Mouse (Mus musculus): ENCODE results near the gene Pbx1. TPM values are rescaled to one million over a fixed set of nuclear protein-coding genes. Genes with fewer than 3 reads are reported as not detected.

Gene Pbx1
- polyA plus RNA-seq, 1 experiment: 9.1 TPM

GRCm38 (mm10) chr1:168318899-168319469, 113.1 kb downstream of the Pbx1 start:
- Histone ChIP-seq H3K36me3 (ENCODE audit: control insufficient read depth, insufficient read depth, low read length) (no peaks in the 10 kb centered on the region), H3K27me3 (ENCODE audit: control insufficient read depth, insufficient read depth, low read length) (no peaks in the 10 kb centered on the region), H3K4me1 (ENCODE audit: control insufficient read depth, insufficient read depth, low read length) (no peaks in the 10 kb centered on the region), H3K4me3 (ENCODE audit: control insufficient read depth, low read depth, low read length) (no peak overlapping the region), H3K27ac (ENCODE audit: control insufficient read depth, insufficient read depth, low read depth, low read length) (no peak overlapping the region)
- TF ChIP-seq POLR2A (IDR thresholded peaks at IDR 0.05; ENCODE audit: control insufficient read depth, low read depth, low read length) (no peak), CTCF (IDR thresholded peaks at IDR 0.05; ENCODE audit: control insufficient read depth, insufficient read depth, insufficient replicate concordance, low read depth, low read length) (no peak)

GRCm38 (mm10) chr1:168313772-168314171, 118.3 kb downstream of the Pbx1 start:
- no peaks in the 10 kb centered on the region for H3K36me3 ChIP-seq (ENCODE audit: control insufficient read depth, insufficient read depth, low read length)
- H3K4me3 ChIP-seq (ENCODE audit: control insufficient read depth, low read depth, low read length): no peak overlapping the region
- TF ChIP-seq POLR2A (IDR thresholded peaks at IDR 0.05; ENCODE audit: control insufficient read depth, low read depth, low read length) (no peak), CTCF (IDR thresholded peaks at IDR 0.05; ENCODE audit: control insufficient read depth, insufficient read depth, insufficient replicate concordance, low read depth, low read length) (no peak)

GRCm38 (mm10) chr1:168312710-168313447, 119.2 kb downstream of the Pbx1 start:
- Histone ChIP-seq H3K36me3 (ENCODE audit: control insufficient read depth, insufficient read depth, low read length) (no peaks in the 10 kb centered on the region), H3K27me3 (ENCODE audit: control insufficient read depth, insufficient read depth, low read length) (no peaks in the 10 kb centered on the region), H3K4me3 (ENCODE audit: control insufficient read depth, low read depth, low read length) (no peak overlapping the region), H3K4me1 (ENCODE audit: control insufficient read depth, insufficient read depth, low read length) (no peaks in the 10 kb centered on the region), H3K27ac (ENCODE audit: control insufficient read depth, insufficient read depth, low read depth, low read length) (no peak overlapping the region)
- TF ChIP-seq CTCF (IDR thresholded peaks at IDR 0.05; ENCODE audit: control insufficient read depth, insufficient read depth, insufficient replicate concordance, low read depth, low read length): no peak
- no peak for TF ChIP-seq POLR2A (IDR thresholded peaks at IDR 0.05; ENCODE audit: control insufficient read depth, low read depth, low read length)

More at GRCm38 (mm10) chr1:168313772-168314171, 118.3 kb downstream of the Pbx1 start:
- Histone ChIP-seq H3K27me3 (ENCODE audit: control insufficient read depth, insufficient read depth, low read length) (no peaks in the 10 kb centered on the region), H3K4me1 (ENCODE audit: control insufficient read depth, insufficient read depth, low read length) (no peaks in the 10 kb centered on the region), H3K27ac (ENCODE audit: control insufficient read depth, insufficient read depth, low read depth, low read length) (no peak overlapping the region)

GRCm38 (mm10) chr1:168309101-168309521, 123.0 kb downstream of the Pbx1 start:
- Histone ChIP-seq H3K27ac (ENCODE audit: control insufficient read depth, insufficient read depth, low read depth, low read length) (no peak overlapping the region), H3K27me3 (ENCODE audit: control insufficient read depth, insufficient read depth, low read length) (no peaks in the 10 kb centered on the region), H3K4me3 (ENCODE audit: control insufficient read depth, low read depth, low read length) (no peak overlapping the region), H3K4me1 (ENCODE audit: control insufficient read depth, insufficient read depth, low read length) (no peaks in the 10 kb centered on the region), H3K36me3 (ENCODE audit: control insufficient read depth, insufficient read depth, low read length) (no peaks in the 10 kb centered on the region)
- TF ChIP-seq CTCF (IDR thresholded peaks at IDR 0.05; ENCODE audit: control insufficient read depth, insufficient read depth, insufficient replicate concordance, low read depth, low read length) (no peak), POLR2A (IDR thresholded peaks at IDR 0.05; ENCODE audit: control insufficient read depth, low read depth, low read length) (no peak)

- no peaks in the 10 kb centered on the region for H3K36me3 ChIP-seq (ENCODE audit: control insufficient read depth, insufficient read depth, low read length)
- no peaks in the 10 kb centered on the region for H3K27me3 ChIP-seq (ENCODE audit: control insufficient read depth, insufficient read depth, low read length)
- no peak overlapping the region for H3K4me3 ChIP-seq (ENCODE audit: control insufficient read depth, low read depth, low read length)
- no peak overlapping the region for H3K27ac ChIP-seq (ENCODE audit: control insufficient read depth, insufficient read depth, low read depth, low read length)
- TF ChIP-seq CTCF (IDR thresholded peaks at IDR 0.05; ENCODE audit: control insufficient read depth, insufficient read depth, insufficient replicate concordance, low read depth, low read length) (no peak), POLR2A (IDR thresholded peaks at IDR 0.05; ENCODE audit: control insufficient read depth, low read depth, low read length) (no peak)
- no peaks in the 10 kb centered on the region for H3K4me1 ChIP-seq (ENCODE audit: control insufficient read depth, insufficient read depth, low read length)
Measured at GRCm38 (mm10) chr1:168307275-168308182, 124.5 kb downstream of the Pbx1 start.

- TF ChIP-seq POLR2A (IDR thresholded peaks at IDR 0.05; ENCODE audit: control insufficient read depth, low read depth, low read length): no peak
- TF ChIP-seq CTCF (IDR thresholded peaks at IDR 0.05; ENCODE audit: control insufficient read depth, insufficient read depth, insufficient replicate concordance, low read depth, low read length): no peak
- H3K4me1 ChIP-seq (ENCODE audit: control insufficient read depth, insufficient read depth, low read length): no peaks in the 10 kb centered on the region
- no peaks in the 10 kb centered on the region for H3K36me3 ChIP-seq (ENCODE audit: control insufficient read depth, insufficient read depth, low read length)
Measured at GRCm38 (mm10) chr1:168300505-168300904, 131.6 kb downstream of the Pbx1 start.

GRCm38 (mm10) chr1:168299928-168300365, 132.1 kb downstream of the Pbx1 start:
- no peaks in the 10 kb centered on the region for H3K4me1 ChIP-seq (ENCODE audit: control insufficient read depth, insufficient read depth, low read length)
- H3K36me3 ChIP-seq (ENCODE audit: control insufficient read depth, insufficient read depth, low read length): no peaks in the 10 kb centered on the region
- H3K27me3 ChIP-seq (ENCODE audit: control insufficient read depth, insufficient read depth, low read length): no peaks in the 10 kb centered on the region
- no peak overlapping the region for H3K4me3 ChIP-seq (ENCODE audit: control insufficient read depth, low read depth, low read length)
- TF ChIP-seq POLR2A (IDR thresholded peaks at IDR 0.05; ENCODE audit: control insufficient read depth, low read depth, low read length) (no peak), CTCF (IDR thresholded peaks at IDR 0.05; ENCODE audit: control insufficient read depth, insufficient read depth, insufficient replicate concordance, low read depth, low read length) (no peak)
- H3K27ac ChIP-seq (ENCODE audit: control insufficient read depth, insufficient read depth, low read depth, low read length): no peak overlapping the region

More at GRCm38 (mm10) chr1:168300505-168300904, 131.6 kb downstream of the Pbx1 start:
- H3K27me3 ChIP-seq (ENCODE audit: control insufficient read depth, insufficient read depth, low read length): no peaks in the 10 kb centered on the region
- no peak overlapping the region for H3K4me3 ChIP-seq (ENCODE audit: control insufficient read depth, low read depth, low read length)
- H3K27ac ChIP-seq (ENCODE audit: control insufficient read depth, insufficient read depth, low read depth, low read length): no peak overlapping the region
